Mouse (Mus musculus): ENCODE data around the gene Slc9a9. TPM values are rescaled to one million over a fixed set of nuclear protein-coding genes. Genes with fewer than 3 reads are reported as not detected.

Gene Slc9a9
- total RNA-seq (2015) (7.2 and 8.5 TPM in 2 replicates), total RNA-seq (2017) (5.9 and 11.7 TPM in 2 replicates)

GRCm38 (mm10) chr9:94669791-94670577 lies at the start of gene Slc9a9:
Gene Slc9a9 (plus strand): TSS chr9:94669909.
- peak; percentile 62 for ATAC-seq (replicated peaks; ENCODE audit: poor library complexity)

GRCm38 (mm10) chr9:94620342-94620741 lies 49.4 kb upstream of the Slc9a9 start:
- no peak for ATAC-seq (replicated peaks; ENCODE audit: poor library complexity)

- no peak for ATAC-seq (replicated peaks; ENCODE audit: poor library complexity)
Measured at GRCm38 (mm10) chr9:94620846-94621245, 48.9 kb upstream of the Slc9a9 start.

- ATAC-seq (replicated peaks; ENCODE audit: poor library complexity) = peak; percentile 35; the same call in 1 of the 2 replicates
Measured at GRCm38 (mm10) chr9:94621902-94622301, 47.8 kb upstream of the Slc9a9 start.

- no peak for ATAC-seq (replicated peaks; ENCODE audit: poor library complexity)
Measured at GRCm38 (mm10) chr9:94626737-94627136, 43.0 kb upstream of the Slc9a9 start.

GRCm38 (mm10) chr9:94628948-94629347 lies 40.8 kb upstream of the Slc9a9 start:
- ATAC-seq (replicated peaks; ENCODE audit: poor library complexity) = no peak

- ATAC-seq (replicated peaks; ENCODE audit: poor library complexity) = 0 out of 2 replicates have a peak, but pooled peaks have one; percentile 31
Measured at GRCm38 (mm10) chr9:94634275-94634674, 35.4 kb upstream of the Slc9a9 start.

- peak; percentile 19; the same call in 1 of the 2 replicates for ATAC-seq (replicated peaks; ENCODE audit: poor library complexity)
Measured at GRCm38 (mm10) chr9:94645631-94646030, 24.1 kb upstream of the Slc9a9 start.

- peak; percentile 72 for ATAC-seq (replicated peaks; ENCODE audit: poor library complexity)
Measured at GRCm38 (mm10) chr9:94647425-94647824, 22.3 kb upstream of the Slc9a9 start.

GRCm38 (mm10) chr9:94649991-94650390 lies 19.7 kb upstream of the Slc9a9 start:
- ATAC-seq (replicated peaks; ENCODE audit: poor library complexity) = no peak

GRCm38 (mm10) chr9:94653198-94653597 lies 16.5 kb upstream of the Slc9a9 start:
- peak; percentile 84 for ATAC-seq (replicated peaks; ENCODE audit: poor library complexity)

GRCm38 (mm10) chr9:94653827-94654226 lies 15.9 kb upstream of the Slc9a9 start:
- ATAC-seq (replicated peaks; ENCODE audit: poor library complexity) = no peak

- no peak; the same call in 1 of the 2 replicates for ATAC-seq (replicated peaks; ENCODE audit: poor library complexity)
Measured at GRCm38 (mm10) chr9:94656265-94656664, 13.4 kb upstream of the Slc9a9 start.

GRCm38 (mm10) chr9:94659401-94660152 lies 10.1 kb upstream of the Slc9a9 start:
- ATAC-seq (replicated peaks; ENCODE audit: poor library complexity) = peak; percentile 43

- ATAC-seq (replicated peaks; ENCODE audit: poor library complexity) = no peak
Measured at GRCm38 (mm10) chr9:94661768-94662167, 7.9 kb upstream of the Slc9a9 start.

- ATAC-seq (replicated peaks; ENCODE audit: poor library complexity) = peak; percentile 70
Measured at GRCm38 (mm10) chr9:94665248-94665647, 4.5 kb upstream of the Slc9a9 start.

GRCm38 (mm10) chr9:94668589-94668988 lies 1.1 kb upstream of the Slc9a9 start:
- ATAC-seq (replicated peaks; ENCODE audit: poor library complexity) = peak; percentile 56

- ATAC-seq (replicated peaks; ENCODE audit: poor library complexity) = no peak
Measured at GRCm38 (mm10) chr9:94670704-94671103, 995 bp downstream of the Slc9a9 start.

GRCm38 (mm10) chr9:94674704-94675103 lies 5.0 kb downstream of the Slc9a9 start:
- no peak for ATAC-seq (replicated peaks; ENCODE audit: poor library complexity)

GRCm38 (mm10) chr9:94678021-94678655 lies 8.4 kb downstream of the Slc9a9 start:
- ATAC-seq (replicated peaks; ENCODE audit: poor library complexity) = no peak

- ATAC-seq (replicated peaks; ENCODE audit: poor library complexity) = no peak
Measured at GRCm38 (mm10) chr9:94680468-94681094, 10.9 kb downstream of the Slc9a9 start.

Measured in megakaryocyte progenitor cell, adult 5-6 weeks (primary cell).